13 mouse cellular contexts compared by ENCODE assay signal in the genomic region with DNA sequence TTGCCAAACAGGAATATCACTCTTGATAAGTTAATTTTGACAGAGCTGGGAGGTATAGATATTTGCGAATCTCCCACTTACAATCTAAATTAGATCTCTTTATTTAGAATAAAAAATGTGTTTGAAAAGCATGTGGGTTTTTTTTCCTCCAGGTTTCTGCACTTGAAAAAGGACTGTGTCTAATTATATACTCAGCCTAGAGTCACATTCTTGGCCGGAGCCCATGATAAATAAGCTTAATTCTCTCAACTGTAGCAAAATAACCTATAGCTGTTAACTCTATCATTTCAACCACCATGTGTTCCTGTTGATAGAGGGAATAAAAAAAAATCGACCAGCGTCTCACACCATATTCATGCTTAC.
DNase-seq lines count a peak whose midpoint lies in the region; TF ChIP-seq lines count a peak whose summit lies in the region.
"Had no signal": no experiment of that assay in that cellular context is flagged by ENCODE, and none has a peak within 500 bp of the region (broad histone marks: within the 10 kb centered on the region; RNA-seq: fewer than 3 reads in every experiment).

No protein-coding gene starts in this region.

- TF ChIP-seq POLR2A in heart, adult 2 months (IDR thresholded peaks at IDR 0.05; ENCODE audit: insufficient read depth, low read depth, low read length): no peak
- no peak for TF ChIP-seq POLR2A in kidney, adult 2 months (IDR thresholded peaks at IDR 0.05; ENCODE audit: low read depth, low read length)
- no peak for TF ChIP-seq POLR2A in CH12.LX (IDR thresholded peaks at IDR 0.05; ENCODE audit: low read depth, low read length)
- TF ChIP-seq POLR2A in brain, embryonic 14.5 days (IDR thresholded peaks at IDR 0.05; ENCODE audit: borderline replicate concordance, extremely low read depth, insufficient read depth, insufficient read length, poor library complexity, severe bottlenecking): no peak

- dilution Hi-C loops in CH12.LX (cut with MboI; ENCODE audit: extremely low pct_ligation_motif_present, extremely low pct_unique_long_range_greater_than_20kb, low sequenced_read_pairs): no loop called here

- H3K27ac ChIP-seq in heart, adult 2 months: peak overlapping the region; percentile 66
- no peak overlapping the region; the same call in 1 of the 2 replicates for H3K27ac ChIP-seq in heart, embryonic 10.5 days
- no peak overlapping the region for H3K27ac ChIP-seq in kidney, adult 2 months (ENCODE audit: insufficient read depth, low read depth, low read length)
- H3K27ac ChIP-seq in CH12.LX (ENCODE audit: insufficient read depth, low read depth): no peak overlapping the region
- H3K27ac ChIP-seq: neural tube, embryonic 12.5 days had no signal

- peak overlapping the region; percentile 61; the same call in 1 of the 2 replicates for H3K4me2 ChIP-seq in CH12.LX (ENCODE audit: insufficient read depth, low read depth, poor library complexity, severe bottlenecking)
- H3K4me2 ChIP-seq: limb, embryonic 12.5 days; neural tube, embryonic 12.5 days had no signal

- TF ChIP-seq RAD21 in CH12.LX (IDR thresholded peaks at IDR 0.05; ENCODE audit: low read depth, low read length): no peak

- intact Hi-C loops in heart, adult 2 months (cut with DNase I): no loop called here

- H3K9me3 ChIP-seq in heart, embryonic 10.5 days: no peaks in the 10 kb centered on the region
- H3K9me3 ChIP-seq in CH12.LX (replicated peaks; ENCODE audit: low read length): no peaks in the 10 kb centered on the region
- H3K9me3 ChIP-seq: limb, embryonic 12.5 days; neural tube, embryonic 12.5 days had no signal

- no peak overlapping the region for H3K4me3 ChIP-seq in heart, adult 2 months
- no peak overlapping the region for H3K4me3 ChIP-seq in heart, embryonic 10.5 days
- H3K4me3 ChIP-seq in kidney, adult 2 months (ENCODE audit: insufficient read depth, low read depth, low read length): no peak overlapping the region
- no peak overlapping the region for H3K4me3 ChIP-seq in CH12.LX (replicated peaks in 1 of 3; ENCODE audit: low read depth in 2 of 3, low read length in 2 of 3, poor library complexity in 1 of 3)
- H3K4me3 ChIP-seq: limb, embryonic 12.5 days; neural tube, embryonic 12.5 days had no signal

- no peaks in the 10 kb centered on the region for H3K36me3 ChIP-seq in heart, adult 2 months (ENCODE audit: control insufficient read depth, insufficient read depth, low read length)
- no peaks in the 10 kb centered on the region for H3K36me3 ChIP-seq in heart, embryonic 10.5 days
- no peaks in the 10 kb centered on the region for H3K36me3 ChIP-seq in kidney, adult 2 months (ENCODE audit: control insufficient read depth, insufficient read depth, low read length)
- no peaks in the 10 kb centered on the region for H3K36me3 ChIP-seq in CH12.LX (replicated peaks in 1 of 2; ENCODE audit: control insufficient read depth in 1 of 2, insufficient read depth in 1 of 2, low read length in 1 of 2)
- H3K36me3 ChIP-seq: limb, embryonic 12.5 days; neural tube, embryonic 12.5 days had no signal

- no peak overlapping the region for H3K9ac ChIP-seq in heart, adult 2 months (ENCODE audit: low read depth, low read length)
- peak overlapping the region; percentile 3 for H3K9ac ChIP-seq in CH12.LX (ENCODE audit: insufficient read depth, low read depth)
- H3K9ac ChIP-seq: limb, embryonic 12.5 days; neural tube, embryonic 12.5 days had no signal

- no peaks in the 10 kb centered on the region for H3K79me2 ChIP-seq in heart, adult 2 months (replicated peaks; ENCODE audit: control insufficient read depth, insufficient read depth, low read length)
- H3K79me2 ChIP-seq in CH12.LX (replicated peaks; ENCODE audit: control insufficient read depth, extremely low read depth, insufficient read depth, poor library complexity, severe bottlenecking): no peaks in the 10 kb centered on the region

- in situ Hi-C loops in CH12.LX (cut with MboI; ENCODE audit: low pct_ligation_motif_present, low pct_unique_long_range_greater_than_20kb, low sequenced_read_pairs): no loop called here

- no peak for TF ChIP-seq EP300 in heart, adult 2 months (IDR thresholded peaks at IDR 0.05; ENCODE audit: insufficient read depth, low read depth, low read length)
- TF ChIP-seq EP300 in CH12.LX (IDR thresholded peaks at IDR 0.05; ENCODE audit: low read length): peak; percentile 23; the same call in 1 of the 2 replicates

- WGBS in heart, adult 2 months: 23% methylated on average over 4 of the region's 4 CpGs
- WGBS in heart, embryonic 10.5 days: 65% methylated on average over 4 of the region's 4 CpGs
- WGBS in kidney, adult 2 months: 56% methylated on average over 4 of the region's 4 CpGs

- no peak for TF ChIP-seq CTCF in heart, adult 2 months (IDR thresholded peaks at IDR 0.05)
- TF ChIP-seq CTCF in kidney, adult 2 months (conservative IDR thresholded peaks at IDR 0.05; ENCODE audit: insufficient read depth, insufficient read length, low read depth, low read length): no peak
- TF ChIP-seq CTCF in CH12.LX (conservative IDR thresholded peaks at IDR 0.05 in 1 of 2, IDR thresholded peaks at IDR 0.05 in 1 of 2; ENCODE audit: low read depth in 2 of 2, low read length in 2 of 2): no peak
- TF ChIP-seq CTCF in brain, embryonic 14.5 days (IDR thresholded peaks at IDR 0.05; ENCODE audit: borderline replicate concordance, extremely low read depth, insufficient read depth, insufficient read length): no peak

- DNase-seq in heart, adult 2 months: no peak
- no peak for DNase-seq in heart, embryonic 10.5 days (ENCODE audit: low spot score)
- peak; percentile 10 for DNase-seq in kidney, adult 2 months
- no peak for DNase-seq in kidney, adult 11 months
- no peak for DNase-seq in CH12.LX (ENCODE audit: extremely low read depth)
- DNase-seq in brain, embryonic 14.5 days (ENCODE audit: low read depth): peak; percentile 56
- no peak for DNase-seq in gastrocnemius, postnatal 25 days
- DNase-seq: cerebellum, postnatal 10 days; gastrocnemius, postnatal 36 days; layer of hippocampus, postnatal 36 days; spleen, adult 18-20 months had no signal

- H3K4me1 ChIP-seq in heart, adult 2 months (ENCODE audit: control insufficient read depth, insufficient read depth, low read length): peaks cover 1% of the 10 kb centered on the region; the same call in 1 of the 2 replicates
- peaks cover 22% of the 10 kb centered on the region; the same call in 1 of the 2 replicates for H3K4me1 ChIP-seq in heart, embryonic 10.5 days
- no peaks in the 10 kb centered on the region for H3K4me1 ChIP-seq in kidney, adult 2 months (ENCODE audit: control insufficient read depth, insufficient read depth, low read length)
- H3K4me1 ChIP-seq in CH12.LX (ENCODE audit: control insufficient read depth in 1 of 2, insufficient read depth in 2 of 2): peaks cover 3 to 18% of the 10 kb centered on the region in 2 experiments; a peak in 3 of 4 replicates

- H3K27me3 ChIP-seq in heart, adult 2 months (ENCODE audit: control insufficient read depth, insufficient read depth, low read length): no peaks in the 10 kb centered on the region
- no peaks in the 10 kb centered on the region for H3K27me3 ChIP-seq in heart, embryonic 10.5 days (ENCODE audit: insufficient read depth, poor library complexity, severe bottlenecking)
- 0 out of 2 replicates have a peak, but pooled peaks cover 1% of the 10 kb centered on the region for H3K27me3 ChIP-seq in kidney, adult 2 months (replicated peaks; ENCODE audit: control insufficient read depth, insufficient read depth, low read length)
- H3K27me3 ChIP-seq in CH12.LX (replicated peaks): no peaks in the 10 kb centered on the region
- H3K27me3 ChIP-seq: limb, embryonic 12.5 days; neural tube, embryonic 12.5 days had no signal

TF ChIP-seq in CH12.LX, 34 proteins besides CTCF, POLR2A, EP300 and RAD21:
- TF ChIP-seq ZKSCAN1 (IDR thresholded peaks at IDR 0.05; ENCODE audit: borderline replicate concordance, low read depth, low read length): no peak
- no peak for TF ChIP-seq PAX5 (IDR thresholded peaks at IDR 0.05; ENCODE audit: low read length)
- peak; percentile 64; the same call in 1 of the 2 replicates for TF ChIP-seq ZNF384 (IDR thresholded peaks at IDR 0.05; ENCODE audit: low read depth, low read length)
- 0 out of 2 replicates have a peak, but pooled peaks have one; percentile 12 for TF ChIP-seq MEF2A (IDR thresholded peaks at IDR 0.05; ENCODE audit: borderline replicate concordance, low read depth, low read length)
- TF ChIP-seq BHLHE40 (IDR thresholded peaks at IDR 0.05; ENCODE audit: low read depth, low read length): no peak
- no peak for TF ChIP-seq TBP (conservative IDR thresholded peaks at IDR 0.05; ENCODE audit: low read depth, low read length)
- no peak for TF ChIP-seq MYC (IDR thresholded peaks at IDR 0.05; ENCODE audit: low read depth, low read length)
- no peak for TF ChIP-seq ZMIZ1 (IDR thresholded peaks at IDR 0.05; ENCODE audit: low read depth, low read length)
- TF ChIP-seq JUND (conservative IDR thresholded peaks at IDR 0.05; ENCODE audit: low read depth, low read length): no peak
- TF ChIP-seq KAT2A (IDR thresholded peaks at IDR 0.05; ENCODE audit: insufficient replicate concordance, low read length): no peak
- TF ChIP-seq MAX (IDR thresholded peaks at IDR 0.05; ENCODE audit: low read length): no peak; the same call in 1 of the 2 replicates
- TF ChIP-seq ZC3H11A (IDR thresholded peaks at IDR 0.05; ENCODE audit: low read depth, low read length): no peak
- peak; percentile 72; the same call in 1 of the 2 replicates for TF ChIP-seq CHD1 (IDR thresholded peaks at IDR 0.05; ENCODE audit: low read depth, low read length)
- TF ChIP-seq HCFC1 (IDR thresholded peaks at IDR 0.05; ENCODE audit: low read depth, low read length): 0 out of 2 replicates have a peak, but pooled peaks have one; percentile 14
- no peak for TF ChIP-seq E2F4 (IDR thresholded peaks at IDR 0.05; ENCODE audit: insufficient replicate concordance, low read depth, low read length)
- no peak for TF ChIP-seq MAFK (IDR thresholded peaks at IDR 0.05; ENCODE audit: insufficient replicate concordance, low read length)
- no peak for TF ChIP-seq ELF1 (IDR thresholded peaks at IDR 0.05; ENCODE audit: low read depth, low read length)
- no peak for TF ChIP-seq CHD2 (IDR thresholded peaks at IDR 0.05; ENCODE audit: low read length)

Comparison
In these comparisons a context has a peak if more than half of its experiments do, and no peak if none do; other contexts are left out.
1. DNase-seq: peak in kidney, adult 2 months (single experiment) and brain, embryonic 14.5 days (single experiment); none in heart, adult 2 months (0 of 2), heart, embryonic 10.5 days (single experiment), kidney, adult 11 months (single experiment), CH12.LX (single experiment) and gastrocnemius, postnatal 25 days (single experiment).